Mouse (Mus musculus) liver, adult 2 months (tissue): ENCODE results near the gene Intu.

ENCODE experiments used
- CTCF ChIP-seq: fragments of 200-500 bp; IDR thresholded peaks from 2 replicates; pipeline ENCODE4 v1.5.1; 2011; ENCODE audit warnings: low read depth, low read length, control low read depth
- POLR2A ChIP-seq: fragments of 200-500 bp; IDR thresholded peaks from 2 replicates; pipeline ENCODE4 v1.6.1; 2011; ENCODE audit warnings: low read length, control low read depth; ENCODE audit not compliant: insufficient read depth; ENCODE audit errors: extremely low read depth

DNA sequence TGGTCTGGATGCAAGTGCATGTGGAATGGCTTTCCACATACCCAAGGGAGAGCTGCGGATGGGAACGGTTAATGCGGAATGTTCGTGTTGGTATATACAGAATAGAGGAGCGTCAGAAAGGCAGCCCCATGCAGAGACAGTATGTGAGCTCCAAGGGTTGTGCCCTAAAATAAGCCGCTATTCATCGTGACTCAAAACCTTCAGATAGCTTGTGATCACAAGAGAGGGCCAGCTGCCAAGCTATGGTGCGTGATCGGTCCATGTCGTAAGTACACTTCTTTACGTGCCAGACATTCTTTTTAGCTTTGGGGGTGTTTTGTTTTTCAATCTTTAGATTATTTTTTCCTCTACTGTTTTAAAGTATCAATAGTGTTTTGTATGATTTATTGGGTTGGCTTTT, 124.5 kb downstream of the Intu start:
- TF ChIP-seq CTCF (no peak), POLR2A (no peak)
